Mouse (Mus musculus): ENCODE measurements around the gene Akr1c18. TPM values are rescaled to one million over a fixed set of nuclear protein-coding genes. Genes with fewer than 3 reads are reported as not detected.

The Akr1c18 gene
- total and polyA plus RNA-seq, 3 experiments = not detected

GRCm38 (mm10) chr13:4155286-4155685, 4.8 kb upstream of the Akr1c18 start:
- H3K9me3 ChIP-seq (replicated peaks; ENCODE audit: low read length) = no peaks in the 10 kb centered on the region
- TF ChIP-seq ETS1 (conservative IDR thresholded peaks at IDR 0.05; ENCODE audit: low read depth, low read length) (no peak), ZNF384 (IDR thresholded peaks at IDR 0.05; ENCODE audit: low read depth, low read length) (no peak), ZC3H11A (IDR thresholded peaks at IDR 0.05; ENCODE audit: low read depth, low read length) (no peak), MAX (IDR thresholded peaks at IDR 0.05; ENCODE audit: low read length) (no peak), ELF1 (IDR thresholded peaks at IDR 0.05; ENCODE audit: low read depth, low read length) (no peak), POLR2AphosphoS2 (IDR thresholded peaks at IDR 0.05; ENCODE audit: low read depth, low read length) (no peak), NRF1 (IDR thresholded peaks at IDR 0.05; ENCODE audit: low read depth, low read length) (no peak), E2F4 (IDR thresholded peaks at IDR 0.05; ENCODE audit: insufficient replicate concordance, low read depth, low read length) (no peak), MAZ (IDR thresholded peaks at IDR 0.05; ENCODE audit: low read depth, low read length) (no peak), EP300 (IDR thresholded peaks at IDR 0.05; ENCODE audit: low read length) (no peak), RAD21 (IDR thresholded peaks at IDR 0.05; ENCODE audit: low read depth, low read length) (no peak), CTCF (conservative IDR thresholded peaks at IDR 0.05 in 1 of 2, IDR thresholded peaks at IDR 0.05 in 1 of 2; ENCODE audit: low read depth in 2 of 2, low read length in 2 of 2) (no peak), POLR2A (IDR thresholded peaks at IDR 0.05; ENCODE audit: low read depth, low read length) (no peak), GABPA (IDR thresholded peaks at IDR 0.05; ENCODE audit: insufficient replicate concordance, low read depth, low read length) (no peak), TBP (conservative IDR thresholded peaks at IDR 0.05; ENCODE audit: low read depth, low read length) (no peak), MEF2A (IDR thresholded peaks at IDR 0.05; ENCODE audit: borderline replicate concordance, low read depth, low read length) (no peak), SMC3 (IDR thresholded peaks at IDR 0.05; ENCODE audit: low read depth, low read length) (no peak), BHLHE40 (IDR thresholded peaks at IDR 0.05; ENCODE audit: low read depth, low read length) (no peak), TCF12 (IDR thresholded peaks at IDR 0.05; ENCODE audit: low read depth, low read length) (no peak)
- no peaks in the 10 kb centered on the region for H3K27me3 ChIP-seq (replicated peaks)
- no peaks in the 10 kb centered on the region for H3K36me3 ChIP-seq (replicated peaks in 1 of 2; ENCODE audit: control insufficient read depth in 1 of 2, insufficient read depth in 1 of 2, low read length in 1 of 2)
- H3K4me1 ChIP-seq (ENCODE audit: control insufficient read depth in 1 of 2, insufficient read depth in 2 of 2) = no peaks in the 10 kb centered on the region
- H3K27ac ChIP-seq (ENCODE audit: insufficient read depth, low read depth) = no peak overlapping the region
- dilution Hi-C loops (cut with MboI; ENCODE audit: extremely low pct_ligation_motif_present, extremely low pct_unique_long_range_greater_than_20kb, low sequenced_read_pairs) (no loop called here), in situ Hi-C loops (cut with MboI; ENCODE audit: low pct_ligation_motif_present, low pct_unique_long_range_greater_than_20kb, low sequenced_read_pairs) (no loop called here)
- H3K9ac ChIP-seq (ENCODE audit: insufficient read depth, low read depth) = no peak overlapping the region
- DNase-seq (ENCODE audit: extremely low read depth) = no peak
- no peak overlapping the region for H3K4me3 ChIP-seq (replicated peaks in 1 of 3; ENCODE audit: low read depth in 2 of 3, low read length in 2 of 3, poor library complexity in 1 of 3)
- H3K4me2 ChIP-seq (ENCODE audit: insufficient read depth, low read depth, poor library complexity, severe bottlenecking) = no peak overlapping the region
- no peaks in the 10 kb centered on the region for H3K79me2 ChIP-seq (replicated peaks; ENCODE audit: control insufficient read depth, extremely low read depth, insufficient read depth, poor library complexity, severe bottlenecking)

GRCm38 (mm10) chr13:4153593-4153992, 3.1 kb upstream of the Akr1c18 start:
- Histone ChIP-seq H3K27ac (ENCODE audit: insufficient read depth, low read depth) (no peak overlapping the region), H3K4me1 (ENCODE audit: control insufficient read depth in 1 of 2, insufficient read depth in 2 of 2) (no peaks in the 10 kb centered on the region), H3K4me3 (replicated peaks in 1 of 3; ENCODE audit: low read depth in 2 of 3, low read length in 2 of 3, poor library complexity in 1 of 3) (no peak overlapping the region), H3K9ac (ENCODE audit: insufficient read depth, low read depth) (no peak overlapping the region), H3K4me2 (ENCODE audit: insufficient read depth, low read depth, poor library complexity, severe bottlenecking) (no peak overlapping the region), H3K27me3 (replicated peaks) (no peaks in the 10 kb centered on the region), H3K9me3 (replicated peaks; ENCODE audit: low read length) (no peaks in the 10 kb centered on the region), H3K36me3 (replicated peaks in 1 of 2; ENCODE audit: control insufficient read depth in 1 of 2, insufficient read depth in 1 of 2, low read length in 1 of 2) (no peaks in the 10 kb centered on the region), H3K79me2 (replicated peaks; ENCODE audit: control insufficient read depth, extremely low read depth, insufficient read depth, poor library complexity, severe bottlenecking) (no peaks in the 10 kb centered on the region)
- in situ Hi-C loops (cut with MboI; ENCODE audit: low pct_ligation_motif_present, low pct_unique_long_range_greater_than_20kb, low sequenced_read_pairs) = no loop called here
- no peak for DNase-seq (ENCODE audit: extremely low read depth)
- TF ChIP-seq MAX (IDR thresholded peaks at IDR 0.05; ENCODE audit: low read length) (no peak), MXI1 (IDR thresholded peaks at IDR 0.05; ENCODE audit: low read depth, low read length) (no peak), MAZ (IDR thresholded peaks at IDR 0.05; ENCODE audit: low read depth, low read length) (no peak), POLR2AphosphoS2 (IDR thresholded peaks at IDR 0.05; ENCODE audit: low read depth, low read length) (no peak), GABPA (IDR thresholded peaks at IDR 0.05; ENCODE audit: insufficient replicate concordance, low read depth, low read length) (no peak), IRF4 (IDR thresholded peaks at IDR 0.05; ENCODE audit: low read depth, low read length) (no peak), POLR2A (IDR thresholded peaks at IDR 0.05; ENCODE audit: low read depth, low read length) (no peak), ZC3H11A (IDR thresholded peaks at IDR 0.05; ENCODE audit: low read depth, low read length) (no peak)
- dilution Hi-C loops (cut with MboI; ENCODE audit: extremely low pct_ligation_motif_present, extremely low pct_unique_long_range_greater_than_20kb, low sequenced_read_pairs) = no loop called here
